Mouse (Mus musculus) liver, embryonic 15.5 days (tissue): Measurements from ENCODE around the gene Thap12. TPM values are rescaled to one million over a fixed set of nuclear protein-coding genes. Genes with fewer than 3 reads are reported as not detected.

ENCODE experiments used
- ATAC-seq: fragments of 200-750 bp; cut with Nextera tagmentation; 2 replicates; pipeline ENCODE4 v1.8.0; 2017; ENCODE audit warnings: moderate number of reproducible peaks, mild to moderate bottlenecking, moderate library complexity; ENCODE audit not compliant: insufficient read depth
- H3K27ac ChIP-seq: fragments of 300-500 bp; sonication (generic); replicated peaks from 2 replicates; pipeline ENCODE4 v1.5.1; 2015; ENCODE audit warnings: mild to moderate bottlenecking, inconsistent platforms
- H3K27me3 ChIP-seq: fragments of 300-500 bp; sonication (generic); 2 replicates; pipeline ENCODE4 v1.6.1; 2015; ENCODE audit warnings: mild to moderate bottlenecking, inconsistent platforms
- H3K36me3 ChIP-seq: fragments of 300-500 bp; sonication (generic); replicated peaks from 2 replicates; pipeline ENCODE4 v1.6.1; 2015; ENCODE audit warnings: moderate library complexity, mild to moderate bottlenecking, inconsistent platforms
- H3K4me1 ChIP-seq: fragments of 300-500 bp; sonication (generic); replicated peaks from 2 replicates; pipeline ENCODE4 v1.6.1; 2015; ENCODE audit warnings: inconsistent platforms
- H3K4me2 ChIP-seq: fragments of 300-500 bp; sonication (generic); 2 replicates; pipeline ENCODE4 v1.6.1; 2015; ENCODE audit warnings: moderate library complexity, mild to moderate bottlenecking, inconsistent platforms
- H3K4me3 ChIP-seq: fragments of 300-500 bp; sonication (generic); replicated peaks from 2 replicates; pipeline ENCODE4 v1.5.1; 2015; ENCODE audit warnings: mild to moderate bottlenecking, inconsistent platforms
- H3K9ac ChIP-seq: fragments of 300-500 bp; sonication (generic); 2 replicates; pipeline ENCODE4 v1.6.1; 2015; ENCODE audit warnings: moderate library complexity, mild to moderate bottlenecking, inconsistent platforms
- H3K9me3 ChIP-seq: fragments of 300-500 bp; sonication (generic); replicated peaks from 2 replicates; pipeline ENCODE4 v1.6.1; 2016; ENCODE audit warnings: inconsistent platforms
- WGBS: fragments of 180-500 bp; shearing (Covaris S2); methylation state at CpG from one replicate; pipeline ENCODE4 v1.1.7; 2015; ENCODE audit warnings: mixed read lengths; ENCODE audit not compliant: insufficient replicate concordance; 5-methylcytosine and 5-hydroxymethylcytosine counted together
- polyA plus RNA-seq: library from polyadenylated mRNA; unstranded; fragments of >200 nt; fragmentation: Nextera tagmentation; extraction: Ambion mirVana; gene quantifications from 2 replicates; pipeline ENCODE4 v1.2.1, GENCODE M21; 2015

Gene Thap12
- polyA plus RNA-seq, 1 experiment from 2014 or later: 12.5 TPM

DNA sequence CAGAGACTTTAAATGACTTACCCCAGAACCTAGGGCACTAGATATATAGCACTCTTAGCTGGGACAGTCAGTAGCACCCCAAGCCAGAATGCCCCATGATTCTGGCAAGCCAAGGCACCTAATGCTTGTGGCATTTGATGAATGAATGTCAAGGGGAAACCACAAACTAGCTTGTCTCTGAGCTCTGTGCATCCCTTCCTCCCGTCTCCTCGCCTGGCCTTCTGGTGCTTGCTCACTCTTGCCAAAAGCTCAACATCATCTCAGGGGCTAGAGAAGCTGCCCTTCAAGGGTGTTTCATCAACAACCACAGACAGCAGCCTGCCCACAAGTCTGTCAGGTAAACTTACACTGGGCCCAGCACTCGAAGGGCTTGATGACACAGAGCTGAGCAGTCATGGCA, 25.6 kb downstream of the Thap12 start:
- H3K4me1 ChIP-seq: no peaks in the 10 kb centered on the region
- H3K27me3 ChIP-seq: peaks cover 13% of the 10 kb centered on the region
- H3K36me3 ChIP-seq: no peaks in the 10 kb centered on the region
- no peak for ATAC-seq
- H3K27ac ChIP-seq: no peak overlapping the region
- H3K9ac ChIP-seq: no peak overlapping the region
- no peak overlapping the region for H3K4me2 ChIP-seq
- H3K9me3 ChIP-seq: no peaks in the 10 kb centered on the region
- H3K4me3 ChIP-seq: no peak overlapping the region
- WGBS: 18% methylated on average over 3 of the region's 3 CpGs

- no peaks in the 10 kb centered on the region for H3K9me3 ChIP-seq
- H3K36me3 ChIP-seq: no peaks in the 10 kb centered on the region
- WGBS: 25% methylated on average over 19 of the region's 19 CpGs
- peaks cover 13% of the 10 kb centered on the region for H3K27me3 ChIP-seq
- no peak overlapping the region for H3K4me2 ChIP-seq
- H3K9ac ChIP-seq: no peak overlapping the region
- no peak for ATAC-seq
- no peaks in the 10 kb centered on the region for H3K4me1 ChIP-seq
- H3K27ac ChIP-seq: no peak overlapping the region
- H3K4me3 ChIP-seq: no peak overlapping the region
These were observed 26.9 kb downstream of the Thap12 start for GRCm38 (mm10) chr7:98729661-98730271.

- Histone ChIP-seq H3K27ac (no peak overlapping the region), H3K27me3 (peaks cover 16% of the 10 kb centered on the region), H3K4me3 (no peak overlapping the region), H3K9me3 (no peaks in the 10 kb centered on the region), H3K4me1 (no peaks in the 10 kb centered on the region), H3K36me3 (no peaks in the 10 kb centered on the region), H3K4me2 (no peak overlapping the region), H3K9ac (no peak overlapping the region)
- 68% methylated on average over 4 of the region's 4 CpGs for WGBS
- ATAC-seq: no peak
These were observed 31.1 kb downstream of the Thap12 start for GRCm38 (mm10) chr7:98733958-98734357.

- Histone ChIP-seq H3K4me2 (no peak overlapping the region), H3K9me3 (no peaks in the 10 kb centered on the region), H3K4me3 (no peak overlapping the region), H3K4me1 (no peaks in the 10 kb centered on the region), H3K27ac (no peak overlapping the region), H3K9ac (no peak overlapping the region), H3K36me3 (no peaks in the 10 kb centered on the region), H3K27me3 (peaks cover 14% of the 10 kb centered on the region)
- ATAC-seq: no peak
- 28% methylated on average over 10 of the region's 10 CpGs for WGBS
These were observed 32.0 kb downstream of the Thap12 start for GRCm38 (mm10) chr7:98734876-98735275.

- WGBS: 44% methylated on average over 7 of the region's 7 CpGs
- Histone ChIP-seq H3K9ac (no peak overlapping the region), H3K9me3 (no peaks in the 10 kb centered on the region), H3K27me3 (peaks cover 10% of the 10 kb centered on the region; the same call in 1 of the 2 replicates), H3K4me1 (no peaks in the 10 kb centered on the region), H3K4me2 (no peak overlapping the region), H3K4me3 (no peak overlapping the region), H3K27ac (no peak overlapping the region), H3K36me3 (no peaks in the 10 kb centered on the region)
- no peak for ATAC-seq
These were observed 34.1 kb downstream of the Thap12 start for GRCm38 (mm10) chr7:98736780-98737550.

DNA sequence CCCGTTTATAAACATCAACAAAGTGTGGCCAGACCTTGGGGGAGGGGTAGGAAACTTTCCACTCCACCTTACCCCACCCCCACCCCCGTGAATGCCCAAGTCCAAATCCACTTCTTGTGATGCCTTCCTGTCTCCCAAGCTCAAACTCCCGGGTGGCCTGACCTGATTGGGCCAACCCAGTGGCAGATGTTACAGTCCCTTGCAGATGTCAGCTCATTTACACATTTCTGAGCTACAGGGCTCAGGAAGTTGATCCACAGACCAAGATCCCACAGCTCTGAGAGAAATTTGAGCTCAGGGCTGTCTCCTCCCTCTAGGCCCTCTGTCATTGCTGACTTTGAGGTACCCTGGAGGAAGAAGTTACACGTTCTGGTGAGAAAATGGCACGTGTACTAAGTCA, 37.5 kb downstream of the Thap12 start:
- Histone ChIP-seq H3K27ac (no peak overlapping the region), H3K4me2 (no peak overlapping the region), H3K4me3 (no peak overlapping the region), H3K9me3 (no peaks in the 10 kb centered on the region), H3K36me3 (no peaks in the 10 kb centered on the region), H3K4me1 (no peaks in the 10 kb centered on the region), H3K9ac (no peak overlapping the region), H3K27me3 (peaks cover 10% of the 10 kb centered on the region; the same call in 1 of the 2 replicates)
- ATAC-seq: no peak
- WGBS: 10% methylated on average over 5 of the region's 5 CpGs

- peaks cover 10% of the 10 kb centered on the region; the same call in 1 of the 2 replicates for H3K27me3 ChIP-seq
- no peaks in the 10 kb centered on the region for H3K9me3 ChIP-seq
- H3K36me3 ChIP-seq: no peaks in the 10 kb centered on the region
- no peak overlapping the region for H3K27ac ChIP-seq
- ATAC-seq: no peak
- H3K4me2 ChIP-seq: no peak overlapping the region
- WGBS: 1% methylated on average over 3 of the region's 3 CpGs
- no peak overlapping the region for H3K4me3 ChIP-seq
- H3K4me1 ChIP-seq: no peaks in the 10 kb centered on the region
- no peak overlapping the region for H3K9ac ChIP-seq
These were observed 40.4 kb downstream of the Thap12 start for GRCm38 (mm10) chr7:98743312-98743711.

- H3K27me3 ChIP-seq: no peaks in the 10 kb centered on the region
- no peak for ATAC-seq
- no peak overlapping the region for H3K9ac ChIP-seq
- no peaks in the 10 kb centered on the region for H3K9me3 ChIP-seq
- no peak overlapping the region for H3K4me3 ChIP-seq
- 55% methylated on average over 10 of the region's 10 CpGs for WGBS
- no peaks in the 10 kb centered on the region for H3K36me3 ChIP-seq
- H3K27ac ChIP-seq: no peak overlapping the region
- H3K4me1 ChIP-seq: no peaks in the 10 kb centered on the region
- no peak overlapping the region for H3K4me2 ChIP-seq
These were observed 47.5 kb downstream of the Thap12 start for GRCm38 (mm10) chr7:98750404-98750803.

GRCm38 (mm10) chr7:98752680-98753079, 49.8 kb downstream of the Thap12 start:
- H3K9ac ChIP-seq: no peak overlapping the region
- H3K27me3 ChIP-seq: peaks cover 11% of the 10 kb centered on the region; the same call in 1 of the 2 replicates
- H3K4me3 ChIP-seq: no peak overlapping the region
- no peak for ATAC-seq
- no peaks in the 10 kb centered on the region for H3K4me1 ChIP-seq
- H3K36me3 ChIP-seq: no peaks in the 10 kb centered on the region
- no peak overlapping the region for H3K4me2 ChIP-seq
- no peaks in the 10 kb centered on the region for H3K9me3 ChIP-seq
- no peak overlapping the region for H3K27ac ChIP-seq
- WGBS: 74% methylated on average over 8 of the region's 8 CpGs

DNA sequence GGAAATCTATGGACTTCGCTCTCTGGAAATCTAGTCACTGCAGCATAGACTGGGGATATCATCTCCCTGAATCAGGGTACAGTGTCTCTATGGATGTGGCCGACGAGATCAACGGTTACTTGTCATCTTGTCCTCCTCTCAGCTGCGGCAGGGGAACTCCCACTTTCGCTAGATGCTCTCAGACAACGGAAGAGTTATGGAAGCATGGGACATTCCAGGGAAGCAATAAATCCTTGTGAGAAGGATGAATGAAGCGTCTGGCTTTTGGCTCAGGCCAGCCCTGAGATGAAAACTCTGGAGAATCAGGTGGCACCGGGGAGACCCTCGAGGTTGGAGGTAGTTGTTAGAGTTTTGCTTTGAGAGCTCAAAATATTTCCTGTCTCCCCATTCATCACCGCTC, 53.1 kb downstream of the Thap12 start:
- Histone ChIP-seq H3K4me2 (no peak overlapping the region), H3K4me3 (no peak overlapping the region), H3K27me3 (peaks cover 11% of the 10 kb centered on the region; the same call in 1 of the 2 replicates), H3K9ac (no peak overlapping the region), H3K27ac (no peak overlapping the region), H3K4me1 (no peaks in the 10 kb centered on the region), H3K36me3 (no peaks in the 10 kb centered on the region), H3K9me3 (no peaks in the 10 kb centered on the region)
- WGBS: 54% methylated on average over 11 of the region's 11 CpGs
- no peak for ATAC-seq

- H3K4me1 ChIP-seq: no peaks in the 10 kb centered on the region
- no peak overlapping the region for H3K27ac ChIP-seq
- WGBS: 70% methylated on average over 8 of the region's 8 CpGs
- no peak for ATAC-seq
- no peak overlapping the region for H3K4me2 ChIP-seq
- no peak overlapping the region for H3K9ac ChIP-seq
- H3K4me3 ChIP-seq: no peak overlapping the region
- no peaks in the 10 kb centered on the region for H3K36me3 ChIP-seq
- peaks cover 11% of the 10 kb centered on the region; the same call in 1 of the 2 replicates for H3K27me3 ChIP-seq
- H3K9me3 ChIP-seq: no peaks in the 10 kb centered on the region
These were observed 53.7 kb downstream of the Thap12 start for GRCm38 (mm10) chr7:98756556-98756955.
